Mouse (Mus musculus) colon, adult 2 months (tissue): ENCODE data around the gene Tfpi2. TPM values are rescaled to one million over a fixed set of nuclear protein-coding genes. Genes with fewer than 3 reads are reported as not detected.

Experiments
- polyA plus RNA-seq: library from polyadenylated mRNA; depleted of rRNA; stranded (reverse); fragments of >200 nt; gene quantifications from 2 replicates; pipeline ENCODE4 v1.2.3, GENCODE M21; 2012; rRNA removed

Gene Tfpi2
- polyA plus RNA-seq, result 2.1 and 3.6 TPM in 2 replicates

DNA sequence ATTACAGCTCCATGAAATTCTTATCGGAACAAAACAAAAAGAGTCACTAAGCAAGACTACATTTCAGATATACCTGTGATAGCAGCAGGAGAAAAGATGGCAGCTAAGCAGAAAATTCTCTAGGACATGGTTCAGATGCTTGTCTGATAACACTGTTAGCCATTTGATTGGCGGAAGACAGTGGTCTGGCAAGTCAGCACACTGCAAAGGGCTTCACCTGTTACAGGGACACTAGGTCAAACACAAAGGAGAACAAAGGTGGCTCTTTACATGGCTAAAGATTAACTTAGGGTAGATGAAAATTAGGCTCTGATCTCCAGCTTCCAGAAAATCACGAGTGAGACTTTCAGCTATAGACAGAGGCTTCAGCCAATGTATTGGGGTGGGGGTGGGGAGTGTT is at the start of gene Tfpi2:
Tfpi2 (minus strand) TSS at position 170 of the 400 bp plus-strand sequence.

DNA sequence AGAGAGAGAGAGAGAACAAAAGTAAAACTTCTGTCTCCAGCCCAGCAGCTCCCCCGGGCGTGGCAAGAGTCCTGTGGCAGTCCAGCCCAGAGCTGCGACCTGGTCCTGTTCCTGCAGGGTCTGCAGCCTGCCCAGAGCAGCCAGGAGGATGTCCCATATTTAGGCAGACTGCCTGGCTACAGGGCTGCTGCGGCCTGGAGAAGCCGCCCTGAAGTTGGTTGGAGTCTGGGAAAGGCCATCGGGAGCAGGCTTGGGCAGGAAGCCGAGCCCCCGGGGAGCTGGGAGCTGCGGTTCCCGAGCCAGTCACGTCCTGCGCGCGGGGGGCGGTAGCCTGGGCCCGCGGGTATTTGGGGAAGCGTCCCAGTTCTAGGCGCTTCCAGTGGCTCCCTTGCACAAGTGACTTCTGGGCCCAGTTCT is 15.2 kb upstream of the Tfpi2 start, which contains the start of gene Gng11:
Gng11 (plus strand) TSS at position 15 of the 417 bp plus-strand sequence.

DNA sequence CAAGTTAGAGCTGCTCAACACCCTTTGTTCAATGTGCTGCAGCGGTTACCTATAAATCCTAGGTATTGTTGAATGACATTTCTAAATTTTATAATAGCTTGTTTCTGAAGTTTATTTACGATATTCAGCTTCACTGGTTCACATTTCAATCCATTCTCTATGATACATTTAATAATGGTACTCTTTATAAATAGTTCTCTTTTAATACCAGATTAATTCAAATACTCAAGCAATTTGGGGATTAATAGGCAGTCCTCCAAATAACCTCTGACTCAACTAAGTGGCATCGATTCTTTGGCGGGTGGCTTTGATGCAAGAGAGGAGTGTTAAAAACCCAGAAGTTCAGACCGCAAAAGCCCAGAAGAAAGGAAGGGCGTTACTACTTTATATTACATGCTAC is 4.8 kb upstream of the Tfpi2 start, which contains the start of gene Gngt1:
Gngt1 (plus strand) TSS at position 301 of the 400 bp plus-strand sequence.

Other genes starting within 250 kb of the Tfpi2 start
- not detected in 2 replicates for gene Calcr, start 224.2 kb downstream of the Tfpi2 start, polyA plus RNA-seq
- not detected in 2 replicates for gene Gngt1, start 4.9 kb upstream of the Tfpi2 start, polyA plus RNA-seq
- gene Gng11, start 15.0 kb upstream of the Tfpi2 start, polyA plus RNA-seq, result 16.9 and 20.2 TPM in 2 replicates
- 13.4 and 16.4 TPM in 2 replicates for gene Bet1, start 98.1 kb upstream of the Tfpi2 start, polyA plus RNA-seq